Mouse (Mus musculus): Measurements from ENCODE around the gene Rpl41.
"Not testable (repeated sequence)": the region's sequence is repeated elsewhere in the genome, so short reads cannot be mapped to it uniquely, and the experiment has no call there.

Rpl41 gene

GRCm38 (mm10) chr10:128524732-128525662 lies 24.1 kb downstream of the Rpl41 start:
- DNase-seq (ENCODE audit: extremely low read depth, low read depth, low spot score), result no peak

- DNase-seq (ENCODE audit: extremely low read depth, low read depth, low spot score), result no peak
Measured at GRCm38 (mm10) chr10:128524111-128524731, 24.9 kb downstream of the Rpl41 start.

- DNase-seq (ENCODE audit: extremely low read depth, low read depth, low spot score), result no peak
Measured at GRCm38 (mm10) chr10:128522351-128522750, 26.8 kb downstream of the Rpl41 start.

GRCm38 (mm10) chr10:128520591-128520990 lies 28.5 kb downstream of the Rpl41 start:
- no peak for DNase-seq (ENCODE audit: extremely low read depth, low read depth, low spot score)

- no peak for DNase-seq (ENCODE audit: extremely low read depth, low read depth, low spot score)
Measured at GRCm38 (mm10) chr10:128518833-128519232, 30.3 kb downstream of the Rpl41 start.

- no peak for DNase-seq (ENCODE audit: extremely low read depth, low read depth, low spot score)
Measured at GRCm38 (mm10) chr10:128516677-128517076, 32.4 kb downstream of the Rpl41 start.

- DNase-seq (ENCODE audit: extremely low read depth, low read depth, low spot score), result no peak
Measured at GRCm38 (mm10) chr10:128516029-128516428, 33.1 kb downstream of the Rpl41 start.

GRCm38 (mm10) chr10:128515044-128515443 lies 34.1 kb downstream of the Rpl41 start:
- DNase-seq (ENCODE audit: extremely low read depth, low read depth, low spot score), result no peak

GRCm38 (mm10) chr10:128511761-128512160 lies 37.3 kb downstream of the Rpl41 start:
- DNase-seq (ENCODE audit: extremely low read depth, low read depth, low spot score), result no peak

- DNase-seq (ENCODE audit: extremely low read depth, low read depth, low spot score), result no peak
Measured at GRCm38 (mm10) chr10:128511189-128511588, 37.9 kb downstream of the Rpl41 start.

GRCm38 (mm10) chr10:128510301-128510700 lies 38.8 kb downstream of the Rpl41 start:
- no peak for DNase-seq (ENCODE audit: extremely low read depth, low read depth, low spot score)

GRCm38 (mm10) chr10:128509831-128510230 lies 39.3 kb downstream of the Rpl41 start:
- DNase-seq (ENCODE audit: extremely low read depth, low read depth, low spot score), result no peak

- DNase-seq (ENCODE audit: extremely low read depth, low read depth, low spot score), result no peak
Measured at GRCm38 (mm10) chr10:128509203-128509602, 39.9 kb downstream of the Rpl41 start.

GRCm38 (mm10) chr10:128508260-128508659 lies 40.8 kb downstream of the Rpl41 start:
- no peak for DNase-seq (ENCODE audit: extremely low read depth, low read depth, low spot score)

GRCm38 (mm10) chr10:128505974-128506373 lies 43.1 kb downstream of the Rpl41 start:
- DNase-seq (ENCODE audit: extremely low read depth, low read depth, low spot score), result no peak

GRCm38 (mm10) chr10:128505371-128505667 lies 43.8 kb downstream of the Rpl41 start:
- DNase-seq (ENCODE audit: extremely low read depth, low read depth, low spot score), result not testable (repeated sequence)

GRCm38 (mm10) chr10:128504641-128505370 lies 44.3 kb downstream of the Rpl41 start:
- DNase-seq (ENCODE audit: extremely low read depth, low read depth, low spot score), result no peak

GRCm38 (mm10) chr10:128504012-128504411 lies 45.1 kb downstream of the Rpl41 start:
- DNase-seq (ENCODE audit: extremely low read depth, low read depth, low spot score), result no peak

GRCm38 (mm10) chr10:128503532-128503931 lies 45.6 kb downstream of the Rpl41 start:
- DNase-seq (ENCODE audit: extremely low read depth, low read depth, low spot score), result no peak

GRCm38 (mm10) chr10:128502341-128502740 lies 46.8 kb downstream of the Rpl41 start:
- DNase-seq (ENCODE audit: extremely low read depth, low read depth, low spot score), result no peak

GRCm38 (mm10) chr10:128499116-128499671 lies 49.9 kb downstream of the Rpl41 start:
- DNase-seq (ENCODE audit: extremely low read depth, low read depth, low spot score), result no peak
